Mouse (Mus musculus): Measurements from ENCODE around the gene Vars.
A peak's percentile ranks its signal among the peaks of the same experiment; 100 is the strongest.
"Not testable (repeated sequence)": the region's sequence is repeated elsewhere in the genome, so short reads cannot be mapped to it uniquely, and the experiment has no call there.

Gene Vars

DNA sequence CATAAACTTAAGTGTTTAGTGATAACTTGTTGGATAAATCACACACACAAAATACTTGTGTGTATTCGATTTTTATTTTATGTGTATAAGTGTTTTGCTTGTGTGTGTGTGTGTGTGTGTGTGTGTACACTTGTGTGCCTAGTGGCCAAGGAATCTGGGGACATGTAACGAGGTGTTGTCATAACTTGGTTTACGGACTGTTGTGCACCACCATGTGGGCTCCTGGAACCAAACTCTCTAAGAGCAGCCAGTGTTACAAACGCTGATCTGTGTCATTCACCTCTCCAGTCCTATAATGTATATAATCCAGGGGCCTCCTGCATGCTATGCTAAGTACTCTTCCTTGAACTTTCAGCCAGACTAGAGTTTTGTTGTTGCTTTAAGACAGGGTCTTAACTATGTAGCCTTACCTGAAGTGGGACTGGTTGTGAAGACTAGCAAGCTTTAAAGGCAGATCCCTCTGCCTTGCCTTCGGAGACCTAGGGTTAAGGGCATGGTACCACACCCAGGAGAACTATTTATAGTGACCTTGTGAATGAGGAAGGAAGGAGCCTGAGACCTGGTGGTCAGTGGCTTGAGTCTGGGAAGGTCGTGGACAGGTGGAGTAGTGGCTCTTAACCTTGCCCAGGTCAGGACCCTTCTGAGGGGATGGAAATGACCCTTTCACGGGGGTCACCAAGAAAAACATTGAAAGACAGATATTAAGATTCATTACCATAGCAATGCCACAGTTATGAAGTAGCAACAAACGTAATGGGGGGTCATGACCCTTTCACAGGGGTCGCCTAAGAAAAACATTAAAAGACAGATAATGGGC is 2.4 kb downstream of the Vars start:
- no peak for DNase-seq (ENCODE audit: inconsistent ontology term)

DNA sequence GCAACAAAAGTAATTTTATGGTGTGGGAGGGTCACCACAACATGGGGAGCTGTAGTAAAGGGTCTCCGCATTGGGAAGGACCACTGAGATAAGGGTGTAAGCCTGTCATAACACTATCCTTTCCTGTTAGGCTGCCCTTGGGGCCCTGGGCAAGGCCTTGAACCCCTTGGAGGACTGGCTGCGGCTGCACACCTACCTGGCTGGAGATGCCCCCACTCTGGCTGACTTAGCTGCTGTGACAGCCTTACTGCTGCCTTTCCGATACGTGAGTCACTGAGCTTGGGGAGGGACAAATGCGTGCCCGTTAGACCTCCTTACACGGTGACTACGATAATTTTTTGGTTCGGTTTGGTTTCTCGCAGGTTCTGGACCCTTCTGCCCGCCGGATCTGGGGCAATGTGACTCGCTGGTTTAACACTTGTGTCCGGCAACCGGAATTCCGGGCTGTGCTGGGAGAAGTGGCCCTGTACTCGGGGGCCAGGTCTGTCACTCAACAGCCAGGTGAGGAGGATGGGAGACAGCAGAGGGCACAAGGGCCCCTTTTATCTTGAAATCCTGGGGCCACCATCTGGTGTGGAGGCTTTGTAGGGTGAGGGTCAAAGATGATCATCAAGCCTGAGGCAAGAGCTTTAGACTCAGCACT is 3.4 kb downstream of the Vars start:
- no peak for DNase-seq (ENCODE audit: inconsistent ontology term)

DNA sequence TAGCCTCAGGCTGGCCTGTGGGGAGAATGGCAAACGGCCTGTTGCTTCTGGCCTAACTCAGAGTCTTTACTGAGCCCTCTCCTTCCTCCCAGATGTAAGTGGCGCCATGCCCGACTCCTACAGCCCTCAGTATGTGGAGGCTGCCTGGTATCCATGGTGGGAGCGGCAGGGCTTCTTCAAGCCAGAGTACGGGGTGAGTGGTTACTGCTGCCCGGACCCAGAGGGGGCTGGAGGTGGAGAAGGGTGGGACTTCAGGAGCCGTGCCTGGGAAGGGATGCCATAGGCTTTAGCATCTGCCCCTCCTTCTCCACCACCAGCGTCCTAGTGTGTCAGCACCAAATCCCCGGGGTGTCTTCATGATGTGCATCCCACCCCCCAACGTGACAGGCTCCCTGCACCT is 4.4 kb downstream of the Vars start:
- DNase-seq (ENCODE audit: inconsistent ontology term) = no peak

DNA sequence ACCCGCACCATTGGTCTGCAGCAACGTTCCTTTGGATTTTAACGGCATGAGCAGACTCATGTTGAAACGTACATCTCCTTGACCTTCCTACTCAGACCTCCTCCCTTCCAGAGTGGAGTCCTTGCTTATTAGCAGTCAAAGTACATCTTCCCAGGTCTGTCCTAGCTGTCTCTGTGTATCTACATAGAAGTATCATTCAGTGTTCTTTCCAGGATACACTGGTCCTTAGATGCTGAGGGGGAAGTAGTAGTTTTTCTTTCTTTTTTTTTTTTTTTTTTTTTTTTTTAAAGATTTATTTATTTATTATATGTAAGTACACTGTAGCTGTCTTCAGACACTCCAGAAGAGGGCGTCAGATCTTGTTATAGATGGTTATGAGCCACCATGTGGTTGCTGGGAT is 5.1 kb downstream of the Vars start:
- not testable (repeated sequence) for DNase-seq (ENCODE audit: inconsistent ontology term)

DNA sequence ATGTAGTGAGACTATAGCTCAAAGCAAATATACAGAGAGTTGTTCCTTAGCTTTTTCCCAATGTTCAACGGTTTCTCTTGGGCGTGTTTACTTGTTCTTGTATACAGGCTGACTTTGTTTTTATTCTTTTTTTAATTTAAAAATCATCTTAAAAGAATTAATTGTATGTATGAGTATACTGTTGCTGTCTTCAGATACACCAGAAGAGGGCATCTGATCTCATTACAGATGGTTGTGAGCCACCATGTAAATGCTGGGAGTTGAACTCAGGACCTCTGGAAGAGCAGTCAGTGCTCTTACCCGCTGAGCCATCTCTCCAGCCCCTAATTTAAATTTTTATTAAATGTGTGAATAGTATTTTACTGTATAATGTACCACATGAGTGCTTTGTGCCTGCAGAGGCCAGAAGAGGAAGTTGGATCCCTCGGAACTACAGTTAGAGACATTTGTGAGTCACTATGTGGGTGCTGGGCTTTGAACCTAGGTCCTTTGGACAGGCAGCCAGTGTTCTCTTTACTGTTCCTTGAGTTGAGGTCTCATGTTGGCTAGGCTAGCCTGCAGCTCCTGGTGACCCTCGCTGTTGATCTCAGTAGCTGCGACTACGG is 6.7 kb downstream of the Vars start:
- DNase-seq (ENCODE audit: inconsistent ontology term) = no peak

GRCm38 (mm10) chr17:35009586-35009985 is 8.8 kb downstream of the Vars start:
- DNase-seq (ENCODE audit: inconsistent ontology term) = no peak

GRCm38 (mm10) chr17:35011440-35011839 is 10.7 kb downstream of the Vars start:
- DNase-seq (ENCODE audit: inconsistent ontology term) = no peak

DNA sequence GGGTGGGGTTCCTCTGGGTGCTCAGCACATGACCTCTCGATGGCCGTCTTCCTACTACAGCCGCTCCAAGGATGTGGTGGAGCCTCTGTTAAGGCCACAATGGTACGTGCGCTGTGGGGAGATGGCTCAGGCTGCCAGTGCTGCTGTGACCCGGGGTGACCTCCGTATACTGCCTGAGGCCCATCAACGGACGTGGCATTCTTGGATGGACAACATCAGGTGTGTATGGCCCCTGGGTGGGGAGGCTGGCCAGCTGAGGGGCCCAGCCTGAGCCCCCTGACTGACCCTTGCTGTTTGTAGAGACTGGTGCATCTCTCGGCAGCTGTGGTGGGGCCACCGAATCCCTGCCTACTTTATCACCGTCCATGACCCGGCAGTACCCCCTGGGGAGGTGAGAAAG is 11.6 kb downstream of the Vars start:
- no peak for DNase-seq (ENCODE audit: inconsistent ontology term)

- DNase-seq (ENCODE audit: inconsistent ontology term) = no peak
Measured at GRCm38 (mm10) chr17:35013221-35013620, 12.4 kb downstream of the Vars start.

DNA sequence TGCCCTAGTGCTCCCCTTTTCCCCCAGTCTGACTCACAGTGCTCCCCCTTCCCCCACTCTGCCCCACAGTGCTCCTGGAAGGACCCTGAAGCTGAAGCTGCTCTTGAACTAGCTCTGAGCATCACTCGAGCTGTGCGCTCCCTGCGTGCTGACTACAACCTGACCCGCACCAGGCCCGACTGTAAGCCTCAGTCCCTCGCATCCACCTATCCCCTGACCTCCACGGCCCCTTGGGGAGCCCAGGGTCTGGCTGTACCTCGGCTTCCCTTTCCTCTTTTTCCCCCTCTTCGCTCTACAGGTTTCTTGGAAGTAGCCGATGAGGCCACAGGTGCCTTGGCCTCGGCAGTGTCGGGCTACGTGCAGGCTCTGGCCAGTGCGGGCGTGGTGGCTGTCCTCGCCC is 14.5 kb downstream of the Vars start:
- no peak for DNase-seq (ENCODE audit: inconsistent ontology term)

- peak; percentile 88 for DNase-seq (ENCODE audit: inconsistent ontology term)
Measured at GRCm38 (mm10) chr17:35016376-35016775, 15.6 kb downstream of the Vars start, which contains the start of gene Vwa7. Vwa7 (plus strand) TSS chr17:35016579.

GRCm38 (mm10) chr17:35016791-35017705 is 16.3 kb downstream of the Vars start:
- DNase-seq (ENCODE audit: inconsistent ontology term) = no peak

DNA sequence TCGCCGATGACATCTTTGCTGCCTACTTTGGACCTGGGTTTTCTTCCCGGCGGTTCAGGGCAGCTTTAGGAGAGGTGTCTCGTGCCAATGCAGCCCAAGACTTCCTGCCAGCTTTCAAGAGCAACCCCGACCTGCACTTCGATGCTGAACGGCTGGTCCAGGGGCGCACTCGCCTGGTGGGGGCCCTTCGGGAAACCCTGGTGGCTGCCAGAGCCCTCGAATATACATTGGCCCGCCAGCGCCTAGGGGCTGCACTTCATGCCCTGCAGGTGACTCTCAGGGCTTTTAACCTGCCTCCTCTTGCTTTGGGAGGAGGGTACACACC is 16.9 kb downstream of the Vars start:
- no peak for DNase-seq (ENCODE audit: inconsistent ontology term)

- no peak for DNase-seq (ENCODE audit: inconsistent ontology term)
Measured at GRCm38 (mm10) chr17:35018171-35018570, 17.4 kb downstream of the Vars start.

DNA sequence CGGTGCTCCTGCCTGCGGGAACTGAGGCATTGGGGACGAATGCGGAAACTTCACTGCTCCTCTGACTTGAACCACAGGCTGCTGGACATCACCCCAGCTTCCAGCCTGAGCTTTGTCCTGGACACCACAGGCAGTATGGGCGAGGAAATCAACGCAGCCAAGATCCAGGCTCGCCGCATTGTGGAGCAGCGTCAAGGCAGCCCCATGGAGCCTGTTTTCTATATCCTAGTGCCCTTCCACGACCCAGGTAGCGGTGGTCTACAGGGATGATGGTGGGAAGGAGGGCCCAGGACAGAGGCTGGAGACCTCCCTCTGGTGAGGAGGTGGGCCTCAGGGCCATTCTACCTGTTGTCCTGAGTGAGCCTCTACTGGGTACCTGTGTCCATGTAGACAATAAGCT is 19.1 kb downstream of the Vars start:
- DNase-seq (ENCODE audit: inconsistent ontology term) = no peak

GRCm38 (mm10) chr17:35020551-35020950 is 19.8 kb downstream of the Vars start:
- no peak for DNase-seq (ENCODE audit: inconsistent ontology term)

DNA sequence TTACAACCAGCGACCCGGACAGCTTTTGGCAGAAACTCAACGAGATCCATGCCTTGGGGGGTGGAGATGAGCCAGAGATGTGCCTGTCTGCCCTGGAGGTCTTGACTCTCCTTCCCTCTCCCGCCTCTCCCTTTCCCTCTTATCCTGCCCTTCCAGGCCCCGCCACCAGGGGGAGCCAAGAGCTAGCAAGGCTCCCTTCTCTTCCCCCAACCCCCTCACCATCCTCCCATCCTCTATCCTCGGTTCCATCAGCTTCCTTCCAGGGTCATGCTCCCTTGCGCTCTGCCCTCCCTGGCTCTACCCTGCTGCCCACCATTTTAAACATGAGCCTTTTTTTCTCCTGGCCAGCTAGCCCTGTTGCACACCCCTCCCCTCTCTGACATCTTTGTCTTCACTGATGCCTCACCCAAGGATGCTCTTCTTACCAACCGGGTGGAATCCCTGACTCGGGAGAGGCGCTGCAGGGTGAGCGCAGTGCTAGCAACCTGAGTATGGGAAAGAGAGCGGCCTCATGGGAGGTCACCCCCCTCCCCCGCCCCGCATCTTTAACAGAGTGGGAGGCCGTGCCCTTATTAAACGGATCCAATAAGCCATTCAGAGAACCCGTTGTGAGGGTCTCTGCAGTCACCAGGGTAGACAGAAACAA is 20.5 kb downstream of the Vars start:
- peak; percentile 94 for DNase-seq (ENCODE audit: inconsistent ontology term)

DNA sequence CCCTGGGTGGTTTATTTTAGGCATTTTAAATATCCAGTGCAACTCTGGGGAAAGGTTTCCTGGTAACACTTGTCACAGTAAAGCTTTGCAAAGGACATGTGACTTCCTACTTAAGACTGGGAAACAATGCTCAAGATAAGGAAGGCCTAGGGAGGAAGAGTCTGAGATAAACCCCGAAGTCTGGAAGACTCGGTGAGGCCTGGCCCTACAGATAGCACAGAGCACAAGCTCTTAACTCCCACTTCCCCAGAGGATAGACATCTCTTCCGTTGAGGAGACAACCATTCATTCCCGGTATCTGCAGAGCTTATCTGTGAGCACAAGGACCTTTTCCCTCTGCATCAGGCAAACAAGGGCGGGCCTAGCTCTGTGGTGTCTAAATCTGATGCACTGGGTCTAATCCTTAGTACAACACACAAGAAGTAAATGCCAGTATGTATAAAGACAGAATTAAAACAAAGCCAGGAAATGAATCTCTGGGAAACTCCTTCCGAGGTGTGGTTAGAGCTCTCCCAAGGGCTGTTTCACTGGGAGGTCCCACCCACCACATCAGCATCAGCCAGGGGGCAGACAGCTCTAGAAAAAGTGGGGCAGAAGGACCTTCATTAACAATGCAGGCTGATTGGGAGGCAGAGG is 21.2 kb downstream of the Vars start:
- no peak for DNase-seq (ENCODE audit: inconsistent ontology term)

DNA sequence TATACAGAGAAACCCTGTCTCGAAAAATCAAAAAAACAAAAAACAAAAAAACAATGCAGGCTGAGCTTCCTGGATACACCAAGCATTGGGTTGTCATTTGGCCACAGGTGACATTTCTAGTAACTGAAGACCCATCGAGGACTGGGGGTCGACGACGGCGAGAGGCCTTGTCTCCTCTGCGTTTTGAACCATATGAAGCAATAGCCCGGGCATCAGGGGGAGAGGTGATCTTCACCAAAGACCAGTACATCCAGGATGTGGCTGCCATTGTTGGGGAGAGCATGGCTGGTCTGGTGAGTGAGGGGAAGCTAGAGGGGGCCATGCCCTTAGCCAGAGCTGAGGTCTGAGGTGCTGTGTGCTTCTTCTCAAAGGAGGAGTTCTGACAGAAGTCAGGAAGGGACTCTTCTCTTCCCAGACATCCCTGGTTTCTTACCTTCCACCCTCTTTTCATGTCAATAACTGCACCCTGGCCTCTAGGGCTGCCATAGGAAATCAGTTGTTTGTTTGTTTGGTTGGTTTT is 21.8 kb downstream of the Vars start:
- no peak for DNase-seq (ENCODE audit: inconsistent ontology term)

- DNase-seq (ENCODE audit: inconsistent ontology term) = no peak
Measured at GRCm38 (mm10) chr17:35023221-35023620, 22.4 kb downstream of the Vars start.

- DNase-seq (ENCODE audit: inconsistent ontology term) = no peak
Measured at GRCm38 (mm10) chr17:35023756-35024155, 23.0 kb downstream of the Vars start.

Measured in Muller cell, postnatal 12 days (primary cell).